Mouse (Mus musculus) liver, postnatal 0 days (tissue): ENCODE data around the gene Akap10. TPM values are rescaled to one million over a fixed set of nuclear protein-coding genes. Genes with fewer than 3 reads are reported as not detected.

Source experiments
- ATAC-seq: fragments of 200-750 bp; cut with Nextera tagmentation; 2 replicates; pipeline ENCODE4 v1.8.0; 2017; ENCODE audit warnings: mild to moderate bottlenecking, moderate library complexity
- DNase-seq: peaks from one replicate; pipeline ENCODE4 v3.0.0-alpha.2; 2016
- H3K27ac ChIP-seq: fragments of 300-500 bp; sonication (generic); 2 replicates; pipeline ENCODE4 v1.5.1; 2014; ENCODE audit warnings: antibody characterized with exemption, moderate library complexity, mild to moderate bottlenecking, low read depth
- H3K27me3 ChIP-seq: fragments of 300-500 bp; sonication (generic); 2 replicates; pipeline ENCODE4 v1.6.1; 2014; ENCODE audit warnings: low read length, control low read depth, mixed read lengths; ENCODE audit not compliant: insufficient read depth
- H3K36me3 ChIP-seq: fragments of 300-500 bp; sonication (generic); replicated peaks from 2 replicates; pipeline ENCODE4 v1.6.1; 2014; ENCODE audit warnings: mild to moderate bottlenecking, control low read depth, low read length, moderate library complexity, mixed read lengths; ENCODE audit not compliant: insufficient read depth
- H3K4me1 ChIP-seq: fragments of 300-500 bp; sonication (generic); 2 replicates; pipeline ENCODE4 v1.6.1; 2014; ENCODE audit warnings: antibody characterized with exemption, mild to moderate bottlenecking, control low read depth; ENCODE audit not compliant: insufficient read depth
- H3K4me2 ChIP-seq: fragments of 300-500 bp; sonication (generic); 2 replicates; pipeline ENCODE4 v1.6.1; 2014; ENCODE audit warnings: low read depth, mild to moderate bottlenecking, low read length, moderate library complexity, mixed read lengths
- H3K4me3 ChIP-seq: fragments of 300-500 bp; sonication (generic); 2 replicates; pipeline ENCODE4 v1.5.1; 2014; ENCODE audit warnings: low read depth, low read length
- H3K9ac ChIP-seq: fragments of 300-500 bp; sonication (generic); replicated peaks from 2 replicates; pipeline ENCODE4 v1.6.1; 2014; ENCODE audit warnings: mild to moderate bottlenecking, moderate library complexity
- H3K9me3 ChIP-seq: fragments of 300-500 bp; sonication (generic); 2 replicates; pipeline ENCODE4 v1.6.1; 2016; ENCODE audit warnings: mild to moderate bottlenecking, control low read depth, low read length, mixed read lengths
- CTCF ChIP-seq: sonication (generic); IDR thresholded peaks from 2 replicates; pipeline ENCODE4 v1.5.1; 2016; ENCODE audit warnings: antibody characterized with exemption, low read depth
- EP300 ChIP-seq: IDR thresholded peaks from 2 replicates; pipeline ENCODE4 v1.6.1; 2016; ENCODE audit warnings: antibody characterized with exemption, low read depth, mild to moderate bottlenecking
- WGBS: fragments of 180-500 bp; shearing (Covaris S2); extraction: QIAGEN DNeasy Blood & Tissue Kit; methylation state at CpG from one replicate; pipeline ENCODE4 v1.1.7; 2014; ENCODE audit not compliant: insufficient replicate concordance; 5-methylcytosine and 5-hydroxymethylcytosine counted together
- polyA plus RNA-seq: library from polyadenylated mRNA; unstranded; fragments of >200 nt; fragmentation: Nextera tagmentation; extraction: Ambion mirVana; gene quantifications from 2 replicates; pipeline ENCODE4 v1.2.1, GENCODE M21; 2015

The Akap10 gene
- polyA plus RNA-seq, 1 experiment from 2014 or later: 4.9 TPM

DNA sequence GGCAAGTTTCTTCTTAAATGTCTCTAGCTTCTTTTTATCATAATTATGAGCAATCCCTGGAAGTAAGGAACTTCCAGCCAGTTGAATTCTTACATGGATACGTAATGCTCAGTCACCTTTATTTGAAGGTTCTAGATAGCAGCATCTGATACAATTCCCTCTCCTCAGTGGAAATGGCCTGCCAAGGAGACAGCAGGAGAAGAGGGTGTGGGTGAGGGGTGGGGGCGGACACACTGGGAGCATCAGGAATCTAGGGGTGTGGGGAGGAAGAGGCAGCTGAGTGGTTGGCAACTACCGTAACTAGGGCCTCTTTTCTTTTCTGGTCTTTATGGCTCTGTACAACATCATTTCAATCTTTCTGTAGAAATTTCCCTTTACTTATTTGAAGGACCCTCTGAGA, 10.3 kb downstream of the Akap10 start:
- Histone ChIP-seq H3K9me3 (no peaks in the 10 kb centered on the region), H3K4me3 (no peak overlapping the region), H3K9ac (no peak overlapping the region), H3K4me1 (no peaks in the 10 kb centered on the region), H3K4me2 (no peak overlapping the region), H3K36me3 (peaks cover 29% of the 10 kb centered on the region), H3K27ac (no peak overlapping the region), H3K27me3 (no peaks in the 10 kb centered on the region)
- ATAC-seq (no peak), DNase-seq (no peak)
- TF ChIP-seq EP300 (no peak), CTCF (no peak)
- WGBS: 85% methylated on average over 3 of the region's 3 CpGs

DNA sequence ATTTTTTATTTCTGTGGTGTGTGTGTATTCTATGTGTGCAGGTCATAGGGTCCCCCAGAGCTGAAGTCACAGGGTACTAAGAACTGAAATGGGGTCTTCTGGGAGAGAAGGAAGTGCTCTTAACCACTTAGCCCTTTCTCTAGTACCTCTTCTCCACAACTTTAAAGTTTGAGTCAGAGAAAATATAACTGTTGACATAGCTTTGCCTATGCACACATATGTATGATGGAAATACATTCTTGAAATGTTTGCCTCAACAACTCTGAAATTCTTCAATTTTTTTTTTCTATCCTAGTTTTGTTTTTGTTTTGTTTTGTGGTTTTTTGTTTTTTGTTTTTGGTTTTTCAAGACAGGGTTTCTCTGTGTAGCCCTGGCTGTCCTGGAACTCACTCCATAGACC, 21.7 kb downstream of the Akap10 start:
- no peak overlapping the region for H3K27ac ChIP-seq
- no peaks in the 10 kb centered on the region for H3K27me3 ChIP-seq
- no peaks in the 10 kb centered on the region for H3K4me1 ChIP-seq
- no peak overlapping the region for H3K4me2 ChIP-seq
- H3K36me3 ChIP-seq: peaks cover 55% of the 10 kb centered on the region
- H3K9me3 ChIP-seq: no peaks in the 10 kb centered on the region
- TF ChIP-seq EP300: no peak
- TF ChIP-seq CTCF: no peak
- H3K4me3 ChIP-seq: no peak overlapping the region
- ATAC-seq: no peak
- H3K9ac ChIP-seq: no peak overlapping the region
- DNase-seq: no peak

- Histone ChIP-seq H3K27ac (no peak overlapping the region), H3K9me3 (no peaks in the 10 kb centered on the region), H3K27me3 (no peaks in the 10 kb centered on the region), H3K36me3 (peaks cover 52% of the 10 kb centered on the region), H3K4me1 (no peaks in the 10 kb centered on the region), H3K9ac (no peak overlapping the region), H3K4me2 (no peak overlapping the region), H3K4me3 (no peak overlapping the region)
- DNase-seq (no peak), ATAC-seq (no peak)
- TF ChIP-seq CTCF (peak; percentile 48), EP300 (no peak)
- WGBS: 68% methylated on average over 5 of the region's 5 CpGs
These were observed 47.9 kb downstream of the Akap10 start for GRCm38 (mm10) chr11:61882183-61882582.

DNA sequence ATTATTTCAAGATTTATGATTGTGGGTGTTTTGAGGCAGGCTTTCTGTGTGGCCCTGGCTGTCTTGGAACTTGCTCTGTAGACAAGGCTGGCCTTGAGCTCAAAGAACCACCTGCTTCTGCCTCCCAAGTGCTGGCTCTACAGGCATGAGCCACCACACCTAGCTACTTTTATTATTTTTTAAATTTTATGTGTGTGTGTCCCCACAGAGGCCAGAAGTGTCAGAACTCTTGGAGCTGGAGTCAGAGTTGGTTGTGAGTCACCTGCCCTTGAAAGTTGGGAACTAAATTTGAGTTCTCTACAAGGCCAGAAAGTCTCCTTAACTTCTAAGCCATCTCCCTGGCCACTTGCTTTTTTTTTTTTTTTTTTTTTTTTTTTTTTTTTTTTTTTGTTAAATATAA, 50.1 kb downstream of the Akap10 start:
- Histone ChIP-seq H3K27me3 (no peaks in the 10 kb centered on the region), H3K27ac (no peak overlapping the region), H3K4me1 (no peaks in the 10 kb centered on the region), H3K4me3 (no peak overlapping the region), H3K36me3 (peaks cover 62% of the 10 kb centered on the region), H3K4me2 (no peak overlapping the region), H3K9me3 (no peaks in the 10 kb centered on the region), H3K9ac (no peak overlapping the region)
- no peak for DNase-seq
- ATAC-seq: no peak
- TF ChIP-seq CTCF (no peak), EP300 (no peak)

GRCm38 (mm10) chr11:61871881-61872280, 58.2 kb downstream of the Akap10 start:
- no peak overlapping the region for H3K27ac ChIP-seq
- no peak overlapping the region for H3K4me2 ChIP-seq
- no peak for TF ChIP-seq EP300
- H3K27me3 ChIP-seq: no peaks in the 10 kb centered on the region
- WGBS: 92% methylated on average over 5 of the region's 5 CpGs
- H3K4me3 ChIP-seq: no peak overlapping the region
- no peaks in the 10 kb centered on the region for H3K9me3 ChIP-seq
- DNase-seq: no peak
- peaks cover 63% of the 10 kb centered on the region for H3K36me3 ChIP-seq
- H3K4me1 ChIP-seq: no peaks in the 10 kb centered on the region
- H3K9ac ChIP-seq: no peak overlapping the region
- no peak for ATAC-seq

DNA sequence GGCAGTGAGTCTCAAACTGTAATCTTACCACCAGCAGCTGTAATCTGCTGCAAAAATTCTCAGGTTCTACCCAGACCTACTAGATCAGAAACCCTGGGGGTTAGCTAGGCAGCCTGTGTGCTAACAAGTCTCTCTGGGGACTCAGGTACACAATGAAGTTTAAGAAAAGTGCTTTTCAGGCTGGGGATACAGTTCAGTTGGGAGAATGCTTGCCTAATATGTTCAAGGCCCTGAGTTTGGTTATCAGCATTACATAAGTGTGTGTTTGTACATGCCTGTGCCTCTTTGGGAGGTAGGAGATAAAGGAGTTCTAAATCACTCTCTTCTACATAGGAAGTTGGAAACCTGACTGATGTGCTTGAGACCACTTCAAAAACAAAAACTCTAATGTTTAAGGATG, 63.2 kb downstream of the Akap10 start:
- ATAC-seq: no peak
- H3K27ac ChIP-seq: no peak overlapping the region

More for the DNA sequence above, 63.2 kb downstream of the Akap10 start:
- DNase-seq: no peak
- H3K9ac ChIP-seq: no peak overlapping the region
- H3K4me3 ChIP-seq: no peak overlapping the region
- H3K4me1 ChIP-seq: peaks cover 3% of the 10 kb centered on the region
- H3K9me3 ChIP-seq: no peaks in the 10 kb centered on the region
- H3K36me3 ChIP-seq: peaks cover 19% of the 10 kb centered on the region
- no peak overlapping the region for H3K4me2 ChIP-seq
- H3K27me3 ChIP-seq: no peaks in the 10 kb centered on the region
- TF ChIP-seq EP300: no peak
- TF ChIP-seq CTCF: no peak
